Mouse (Mus musculus) bone marrow, adult 2 months (tissue): ENCODE measurements around the gene Ttc26.
"Not testable (repeated sequence)": the region's sequence is repeated elsewhere in the genome, so short reads cannot be mapped to it uniquely, and the experiment has no call there.

Experiments
- CTCF ChIP-seq: fragments of 200-500 bp; IDR thresholded peaks from 2 replicates; pipeline ENCODE4 v1.5.1; 2011; ENCODE audit warnings: low read length, control low read depth; ENCODE audit not compliant: control insufficient read depth, insufficient read depth
- POLR2A ChIP-seq: fragments of 200-500 bp; IDR thresholded peaks from 2 replicates; pipeline ENCODE4 v1.6.1; 2011; ENCODE audit warnings: low read depth, mild to moderate bottlenecking, control low read depth, low read length, borderline replicate concordance; ENCODE audit not compliant: control insufficient read depth

DNA sequence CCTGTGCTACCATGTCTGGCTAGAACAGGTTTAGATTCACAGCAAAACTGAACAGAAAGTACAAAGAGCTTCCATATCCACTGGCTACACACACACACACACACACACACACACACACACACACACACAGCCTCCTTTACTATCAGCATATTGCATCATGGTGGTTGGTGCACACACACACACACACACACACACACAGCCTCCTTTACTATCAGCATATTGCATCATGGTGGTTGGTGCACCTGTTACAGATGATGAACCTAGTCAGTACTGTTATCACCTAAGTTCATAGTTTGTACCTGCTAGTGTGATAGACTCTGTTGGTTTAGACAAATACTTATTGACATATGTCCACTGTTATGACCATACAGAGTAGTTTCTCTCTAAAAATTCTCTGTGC, 75.2 kb downstream of the Ttc26 start:
- not testable (repeated sequence) for TF ChIP-seq CTCF, POLR2A
